Mouse (Mus musculus): Measurements from ENCODE around the gene Disp1.

The Disp1 gene

DNA sequence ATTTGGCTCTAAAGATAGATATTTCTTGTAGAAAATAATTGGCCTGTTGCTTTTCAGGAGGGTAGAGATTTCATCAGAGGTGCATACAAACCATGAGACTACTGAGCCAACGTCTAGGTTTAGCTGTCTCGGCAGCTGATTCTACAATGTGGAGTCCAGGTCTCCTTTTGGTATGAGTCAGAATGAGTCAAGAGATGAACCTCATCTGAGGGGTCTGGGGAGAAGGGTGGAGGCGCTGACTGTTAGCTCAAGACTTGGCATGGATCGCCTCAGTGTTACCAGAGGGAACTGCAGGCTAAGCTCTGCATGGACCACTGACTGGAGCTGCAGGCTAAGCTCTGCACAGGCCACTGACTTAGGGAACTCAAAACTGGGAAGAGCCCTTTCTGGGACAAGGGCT lies 138.9 kb downstream of the Disp1 start:
- DNase-seq: no peak

DNA sequence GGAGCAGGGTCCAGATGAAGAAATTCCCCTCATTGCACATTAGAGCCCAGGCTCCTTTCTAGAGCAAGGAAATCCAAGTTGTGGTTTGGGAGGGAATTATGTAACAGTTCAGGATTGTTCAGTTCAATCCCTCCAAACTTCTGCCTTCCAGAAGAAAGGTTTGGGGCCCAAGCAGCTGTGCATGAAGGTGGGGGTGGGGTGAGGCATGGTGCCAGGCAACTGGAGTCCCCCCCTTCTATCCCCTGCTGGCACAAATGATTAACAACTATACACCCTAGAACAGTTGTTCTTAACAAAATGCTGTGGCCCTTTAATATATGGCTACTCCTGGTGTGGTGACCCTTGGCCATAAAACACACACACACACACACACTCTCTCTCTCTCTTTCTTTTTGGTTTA lies 140.2 kb downstream of the Disp1 start:
- no peak for DNase-seq

DNA sequence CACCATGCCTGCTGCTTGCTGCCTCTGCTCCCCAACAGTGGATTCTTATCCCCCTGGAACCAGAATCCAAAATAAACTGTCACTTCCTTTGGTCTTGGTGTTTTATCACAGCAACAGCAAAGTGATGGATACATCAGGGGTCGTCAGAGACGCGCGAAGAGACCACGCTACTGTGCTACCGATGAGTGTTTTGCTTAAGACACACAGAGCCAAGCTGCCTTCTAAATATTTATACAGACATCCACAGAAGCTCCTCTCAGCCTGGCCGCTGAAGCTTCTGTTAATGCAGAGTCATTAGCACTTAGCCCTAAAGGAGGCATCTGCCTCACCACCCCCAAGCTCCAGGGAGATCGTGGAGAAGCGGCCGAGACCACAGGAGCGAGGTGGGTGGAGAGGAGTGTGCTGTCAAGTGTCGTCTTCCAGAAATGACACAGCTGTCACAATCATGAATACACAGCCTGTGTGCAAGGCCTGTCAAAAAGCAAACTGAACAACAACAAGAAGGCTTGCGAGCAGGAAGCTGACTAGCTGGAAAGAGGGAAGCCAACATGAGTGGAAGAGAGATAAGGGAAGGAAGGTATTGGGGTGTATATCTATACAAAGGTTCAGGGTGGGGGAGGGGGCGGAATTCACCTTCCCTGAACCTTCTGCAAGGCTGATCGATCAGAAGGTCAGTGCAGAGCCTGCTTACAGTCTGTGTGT lies 146.1 kb downstream of the Disp1 start:
- DNase-seq: no peak

DNA sequence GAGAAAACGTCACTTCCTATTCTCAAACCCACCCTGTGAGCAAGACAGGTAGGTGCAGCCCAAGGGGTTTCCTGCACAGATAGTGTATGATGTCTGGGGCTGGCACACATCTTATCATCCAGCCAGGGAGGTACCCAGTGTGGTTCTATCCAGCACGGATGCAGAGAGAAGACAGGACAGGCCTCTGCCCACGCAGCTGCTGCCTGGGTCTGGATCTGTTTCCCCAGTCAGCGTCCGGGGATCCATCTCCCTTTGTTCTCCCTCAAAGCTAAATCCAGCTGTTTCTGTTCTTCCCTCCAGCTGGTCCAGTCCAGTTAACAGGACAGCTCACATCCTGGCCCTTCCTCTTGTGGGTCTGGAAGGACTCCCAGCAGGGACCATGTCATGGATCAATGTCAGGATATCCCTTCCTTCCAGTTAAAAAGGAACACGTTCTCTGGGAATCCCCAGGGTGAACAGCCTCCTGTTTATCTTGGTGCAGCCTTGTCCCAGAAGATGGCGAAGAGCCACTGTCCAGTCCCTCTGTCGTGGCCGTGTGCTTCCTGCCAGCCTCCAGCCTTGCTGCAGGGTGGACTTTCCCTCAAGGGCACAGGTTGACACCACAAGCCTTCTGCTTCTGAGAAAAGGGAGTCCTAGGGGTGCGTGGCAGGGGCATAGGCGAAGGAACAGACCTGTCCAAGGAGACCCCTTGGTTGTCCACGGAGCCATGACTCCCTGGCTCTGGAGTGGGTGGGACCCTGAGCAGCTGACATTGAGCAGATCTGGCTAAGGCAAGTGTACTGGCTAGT lies 148.9 kb downstream of the Disp1 start:
- DNase-seq: no peak

DNA sequence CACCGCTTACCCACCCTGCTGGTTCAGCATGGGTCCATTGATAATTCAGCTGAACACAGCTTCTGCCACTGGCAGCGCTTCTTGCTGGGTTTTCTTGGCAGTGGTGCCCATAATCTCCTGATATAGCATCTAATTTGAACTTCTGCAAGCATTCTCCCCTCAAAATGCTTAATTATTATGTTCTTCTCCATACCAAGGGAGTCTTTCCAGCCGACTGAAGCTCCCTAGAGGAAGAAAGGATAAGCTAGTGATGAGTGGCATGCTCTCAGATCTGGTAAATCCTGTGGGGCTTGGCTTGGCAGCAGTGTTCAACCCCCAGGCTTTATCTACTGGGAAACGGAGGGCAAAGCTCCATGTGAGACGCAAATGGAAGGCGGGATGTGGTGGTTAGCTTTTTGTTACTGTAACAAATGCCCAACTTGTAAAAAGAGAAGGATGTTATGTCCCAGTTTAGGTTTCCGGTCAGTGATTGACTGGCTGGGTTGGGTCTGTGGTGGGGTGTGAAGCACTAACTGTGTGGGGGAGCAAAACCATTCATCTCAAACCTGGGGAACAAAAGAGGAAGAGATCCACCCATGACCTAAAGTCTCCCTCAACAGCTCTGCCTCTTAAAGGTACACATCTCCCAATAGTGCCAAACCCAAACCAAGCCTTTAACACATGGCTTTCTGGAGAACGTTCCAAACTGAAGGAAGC lies 151.2 kb downstream of the Disp1 start:
- no peak for DNase-seq

DNA sequence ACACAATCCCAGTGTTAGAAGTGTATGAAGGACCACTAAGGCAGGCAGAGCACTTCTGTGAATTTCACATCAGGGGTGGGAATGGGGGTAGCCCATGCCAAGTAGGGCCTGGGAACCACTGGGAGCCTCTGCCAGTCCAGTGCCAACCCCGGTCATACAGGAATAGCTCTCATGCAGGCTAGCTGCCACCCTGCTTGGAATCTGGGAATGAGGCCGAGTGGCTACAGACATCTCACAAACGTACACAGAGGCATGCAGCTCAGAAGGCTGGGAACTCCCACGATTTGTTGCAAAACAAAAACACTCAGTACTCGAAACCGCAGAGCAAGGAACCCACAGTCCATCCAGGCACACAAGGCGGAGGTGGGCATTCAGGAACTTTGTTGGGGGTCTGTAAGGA lies 153.5 kb downstream of the Disp1 start:
- no peak for DNase-seq

DNA sequence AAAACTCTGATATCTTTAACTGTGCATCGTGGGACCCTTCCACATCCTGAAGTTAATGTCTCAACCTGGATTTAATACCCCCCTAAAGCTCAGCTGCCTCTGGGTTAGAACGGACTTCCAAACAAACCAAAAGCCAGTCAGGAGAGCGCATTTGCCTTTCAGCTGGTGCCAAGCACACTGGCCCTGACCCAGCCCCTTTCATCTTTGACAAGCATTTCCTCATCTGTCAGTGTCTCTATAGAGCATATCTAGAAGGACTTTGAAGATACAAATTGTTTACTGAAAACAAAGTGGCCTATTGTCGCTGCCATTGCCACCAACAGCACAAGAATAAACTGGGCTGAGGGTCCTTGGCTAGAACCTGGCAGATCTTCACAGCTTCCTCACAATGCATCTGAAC lies 154.3 kb downstream of the Disp1 start:
- no peak for DNase-seq

DNA sequence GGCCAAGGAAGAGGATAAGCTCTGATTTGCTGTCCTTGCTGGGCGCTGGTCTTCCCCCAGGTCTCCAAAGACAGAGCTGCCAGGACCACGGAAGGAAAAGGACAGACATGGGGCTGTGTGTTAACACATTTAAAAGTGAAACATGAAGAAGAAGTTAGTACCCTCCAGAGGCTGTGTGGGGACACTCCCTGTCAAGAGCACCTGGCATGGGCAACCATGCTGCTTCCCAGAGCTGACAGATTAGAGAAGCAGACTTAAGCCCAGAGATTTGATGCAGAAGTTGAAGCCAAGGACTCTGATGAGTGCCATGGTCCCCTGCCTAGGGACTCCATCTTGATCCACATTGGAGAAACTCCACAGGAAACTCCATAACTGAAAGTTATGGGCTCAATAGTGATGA lies 160.7 kb downstream of the Disp1 start:
- no peak for DNase-seq

DNA sequence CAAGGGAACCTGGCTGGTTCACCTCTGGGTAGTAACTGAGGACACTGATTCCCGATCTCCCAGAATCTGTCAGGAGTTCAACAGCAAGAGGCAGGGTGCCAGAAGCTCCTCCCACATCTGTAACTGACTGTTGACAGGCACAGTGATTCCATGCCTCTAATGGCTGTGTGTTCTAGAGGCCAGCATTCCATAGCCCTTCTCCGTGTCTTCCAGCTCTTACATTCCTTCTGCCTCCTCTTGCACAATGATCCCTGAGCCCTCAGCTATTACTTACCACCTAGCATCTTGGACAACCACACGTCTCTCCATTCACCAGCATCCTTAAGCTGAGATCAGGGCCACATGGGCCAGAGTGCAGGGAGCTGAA lies 165.1 kb downstream of the Disp1 start:
- DNase-seq: no peak

DNA sequence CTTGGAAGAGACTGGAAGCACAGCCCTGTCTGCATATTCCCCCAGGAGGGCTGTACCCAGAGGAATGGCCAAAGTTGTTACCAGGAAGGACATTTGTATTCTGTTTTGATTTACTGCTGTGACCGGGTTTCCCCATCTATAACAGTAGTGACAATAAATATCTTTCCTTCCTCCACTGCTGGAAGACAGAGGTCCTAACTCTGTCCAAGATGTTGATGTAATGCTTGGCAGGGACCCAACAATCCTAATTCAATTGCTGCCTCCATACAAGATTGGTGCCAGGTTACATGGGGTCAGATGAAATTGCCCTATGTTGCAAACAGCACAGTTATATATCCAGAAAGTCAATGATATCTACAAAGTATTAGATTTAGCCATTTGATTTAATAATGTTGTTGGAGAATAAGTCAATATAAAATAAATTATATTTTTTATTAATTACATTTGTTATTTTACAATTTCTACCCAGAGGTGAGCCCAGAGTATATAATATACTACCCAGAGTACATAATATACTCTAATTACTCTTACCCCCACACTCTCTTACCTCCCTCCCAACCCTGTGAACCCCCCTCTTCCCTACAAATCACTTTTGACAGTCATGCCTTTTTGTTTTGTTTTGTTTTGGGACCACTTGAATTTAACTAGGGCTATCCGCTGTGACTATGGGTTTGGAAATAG lies 165.6 kb downstream of the Disp1 start:
- no peak for DNase-seq

DNA sequence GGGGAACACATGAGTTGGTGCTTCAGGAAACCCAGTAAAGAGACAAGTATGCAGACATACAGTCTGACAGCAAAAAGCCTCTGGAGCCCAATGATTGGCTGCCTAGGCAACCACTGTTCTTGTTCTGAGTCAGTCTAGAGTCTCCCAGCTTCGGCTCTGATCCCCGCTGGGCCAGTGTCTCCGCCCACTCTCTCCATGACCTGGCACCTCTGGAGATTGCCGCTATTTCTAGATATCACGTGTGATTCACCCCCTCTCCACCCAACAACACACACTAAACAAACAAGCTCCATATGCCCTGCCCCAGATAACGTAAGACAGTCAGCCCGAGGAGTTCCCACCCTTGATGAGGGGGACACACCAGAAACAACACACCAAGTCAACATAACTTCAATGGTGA lies 168.7 kb downstream of the Disp1 start:
- DNase-seq: no peak

DNA sequence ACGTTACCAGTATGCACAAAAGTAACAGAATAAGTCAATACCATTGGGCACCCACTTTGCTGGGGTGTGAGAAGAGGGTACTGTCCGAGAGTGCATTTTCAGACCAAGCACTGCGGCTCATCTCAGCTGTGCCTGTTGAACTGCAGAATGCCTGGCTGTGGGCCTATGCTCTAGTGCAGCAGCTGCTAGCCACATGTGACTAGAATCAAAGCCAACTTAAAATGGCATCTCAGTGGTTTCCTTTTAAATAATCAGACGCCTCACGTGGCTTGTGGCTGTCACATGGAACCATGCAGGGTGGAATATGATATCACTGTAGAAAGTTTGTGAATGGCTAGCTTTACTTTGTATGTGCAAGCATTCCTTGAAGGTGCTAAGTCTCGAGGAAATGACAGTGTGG lies 172.0 kb downstream of the Disp1 start:
- DNase-seq: no peak

DNA sequence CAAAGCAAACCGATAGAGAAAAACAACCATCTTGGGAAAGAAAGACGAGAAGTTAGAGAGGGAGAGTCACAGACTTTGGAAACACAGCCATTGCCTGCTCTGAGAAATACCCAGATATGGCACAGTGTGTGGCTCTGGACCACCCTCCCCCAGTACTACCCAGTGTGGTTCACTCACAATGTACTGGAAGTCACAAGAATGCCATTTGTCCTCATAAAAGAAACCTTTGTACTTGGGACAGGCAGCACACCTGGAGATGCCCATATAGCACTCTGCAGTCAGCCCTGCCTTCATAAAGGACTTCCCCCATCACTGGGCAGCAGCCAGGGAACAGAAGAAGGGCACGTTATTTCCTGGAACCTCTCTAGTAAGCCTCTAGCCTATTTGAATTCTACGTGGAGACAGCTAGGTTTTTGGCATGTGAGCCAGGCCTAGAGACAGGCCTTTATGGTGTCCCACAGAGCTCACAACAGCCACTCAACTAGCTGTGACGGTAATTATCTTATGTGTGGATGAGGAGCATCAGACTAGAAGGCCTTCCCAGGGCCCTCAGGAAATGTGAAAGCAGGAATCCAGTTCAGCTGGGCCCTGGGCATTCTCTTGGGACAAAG lies 173.3 kb downstream of the Disp1 start:
- no peak for DNase-seq

DNA sequence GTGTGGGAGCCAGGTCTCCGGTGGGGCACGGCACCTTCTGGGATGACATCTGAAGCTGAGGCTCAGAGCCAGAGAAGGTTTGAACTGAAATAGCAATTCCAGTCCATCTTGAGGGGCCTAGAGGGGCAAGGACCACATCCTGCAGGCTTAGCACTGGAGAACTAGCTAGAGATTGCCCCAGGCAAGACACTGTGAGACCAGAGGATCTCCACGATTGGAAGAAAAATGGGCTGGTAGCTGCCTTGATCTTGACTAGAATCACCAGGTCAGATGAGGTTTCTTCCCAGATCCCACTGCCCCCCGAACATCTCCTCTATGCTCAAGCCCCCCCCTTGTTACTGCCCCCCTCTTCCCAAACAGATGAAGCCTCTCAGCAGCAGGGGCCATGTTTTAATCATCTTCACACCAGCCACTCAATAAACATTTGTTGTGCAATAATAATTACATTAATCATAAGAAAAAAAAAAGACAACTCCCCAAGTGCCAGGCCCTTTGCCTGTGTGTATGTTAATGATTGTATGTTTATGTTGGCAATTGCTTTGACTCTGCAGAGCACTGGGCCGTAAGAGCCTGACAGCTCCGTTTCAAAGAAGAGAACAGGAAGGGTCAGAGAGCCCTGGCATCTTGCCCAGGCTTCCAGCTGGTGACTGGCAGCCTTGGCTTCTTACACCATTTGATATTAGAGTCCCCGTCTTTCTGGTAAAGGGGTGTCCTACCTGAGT lies 174.0 kb downstream of the Disp1 start:
- peak; percentile 15 to 40 for DNase-seq

DNA sequence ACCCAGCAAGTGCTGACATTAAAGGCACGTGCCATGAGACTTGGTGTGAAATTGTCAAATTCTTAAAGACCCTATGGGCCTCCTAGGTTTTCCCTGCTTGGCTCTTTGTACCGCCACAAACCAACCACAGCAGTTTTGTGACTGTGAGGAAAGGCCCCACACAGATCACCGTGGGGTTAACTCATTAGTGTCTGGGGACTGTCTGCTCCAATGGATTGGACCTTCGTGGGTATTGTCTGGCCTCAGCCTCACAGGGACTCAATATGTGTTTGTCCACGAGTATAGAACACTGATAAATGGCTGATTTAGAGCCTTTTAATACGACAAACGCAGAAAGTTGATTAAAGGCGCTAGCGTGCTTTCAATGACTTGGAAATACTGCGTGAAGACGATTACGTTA lies 175.2 kb downstream of the Disp1 start:
- DNase-seq: no peak

DNA sequence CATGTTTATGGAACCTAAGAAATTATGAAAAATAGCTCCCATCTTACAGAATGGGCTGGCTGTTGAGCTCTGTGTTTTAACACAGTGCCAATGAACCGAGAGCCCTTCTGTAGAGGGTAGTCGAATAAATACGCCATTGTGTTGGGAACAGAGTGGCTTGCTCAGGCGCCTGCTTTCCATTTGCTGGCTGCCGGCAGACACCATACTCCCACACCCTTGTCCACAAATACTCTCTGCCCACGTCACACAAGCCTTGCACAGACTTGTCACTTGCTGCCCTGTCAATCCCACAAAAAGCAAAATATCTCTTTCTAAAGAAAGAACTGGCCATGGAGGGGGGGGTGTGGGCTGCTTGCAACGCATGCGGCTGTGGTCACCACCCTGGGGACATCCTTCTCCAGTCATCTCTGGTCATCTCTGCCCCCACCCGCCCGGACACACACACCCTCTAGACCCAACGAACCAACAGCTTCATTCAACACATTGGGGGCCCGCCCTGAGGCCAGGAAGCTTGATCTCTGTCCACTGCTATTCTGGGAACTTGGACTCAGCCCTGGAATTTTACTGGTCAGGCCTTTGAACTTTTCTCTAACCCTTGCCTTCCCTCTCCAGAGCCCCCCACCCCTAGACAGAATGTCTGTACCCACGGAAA lies 178.0 kb downstream of the Disp1 start:
- no peak for DNase-seq

DNA sequence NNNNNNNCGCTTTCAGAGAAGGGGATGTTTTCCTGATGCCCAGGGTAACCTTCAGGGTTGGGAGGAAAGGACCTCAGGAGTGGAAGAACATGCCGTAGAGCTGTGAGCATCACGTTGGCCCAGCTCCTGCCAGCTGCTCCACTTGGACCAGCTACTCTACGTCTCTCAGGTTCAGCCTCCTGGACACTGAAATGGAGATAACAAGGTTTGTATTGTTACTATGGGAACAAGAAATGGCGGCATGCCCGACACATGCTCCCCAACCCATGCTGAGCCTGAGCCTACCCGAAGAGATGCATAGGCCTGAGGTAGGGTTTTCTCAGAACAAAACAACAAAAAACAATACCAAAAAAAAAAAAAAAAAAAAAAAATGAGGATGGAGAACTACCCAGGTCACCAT lies 179.6 kb downstream of the Disp1 start:
- peak in 1 of 2 experiments; percentile 25 for DNase-seq

DNA sequence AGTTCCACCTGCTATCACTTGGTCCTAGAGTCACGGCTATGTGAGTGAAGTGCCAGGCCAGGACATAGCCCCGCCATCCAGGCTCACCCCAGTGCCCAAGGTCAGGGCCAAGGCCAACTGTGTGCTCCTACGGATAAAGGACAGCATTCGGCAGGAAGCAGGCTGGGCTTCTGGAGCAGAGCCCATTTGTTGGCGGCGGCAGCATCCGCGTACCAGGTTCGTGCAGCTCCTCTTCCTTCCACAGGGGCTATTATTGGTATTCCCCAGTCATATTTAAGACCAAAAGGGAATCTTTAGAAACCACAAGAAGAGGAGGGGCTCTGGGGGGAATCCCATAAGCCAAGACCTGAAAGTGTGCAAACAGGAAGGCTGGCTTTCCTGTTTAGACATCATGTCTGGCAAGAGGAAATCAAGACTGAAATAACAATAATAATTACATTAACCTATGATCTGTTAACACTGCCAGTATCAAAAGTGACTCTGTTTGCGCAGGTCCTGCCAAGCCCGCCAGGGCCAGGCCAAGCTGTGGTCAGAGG lies 180.4 kb downstream of the Disp1 start:
- peak; percentile 11 to 34 for DNase-seq

DNA sequence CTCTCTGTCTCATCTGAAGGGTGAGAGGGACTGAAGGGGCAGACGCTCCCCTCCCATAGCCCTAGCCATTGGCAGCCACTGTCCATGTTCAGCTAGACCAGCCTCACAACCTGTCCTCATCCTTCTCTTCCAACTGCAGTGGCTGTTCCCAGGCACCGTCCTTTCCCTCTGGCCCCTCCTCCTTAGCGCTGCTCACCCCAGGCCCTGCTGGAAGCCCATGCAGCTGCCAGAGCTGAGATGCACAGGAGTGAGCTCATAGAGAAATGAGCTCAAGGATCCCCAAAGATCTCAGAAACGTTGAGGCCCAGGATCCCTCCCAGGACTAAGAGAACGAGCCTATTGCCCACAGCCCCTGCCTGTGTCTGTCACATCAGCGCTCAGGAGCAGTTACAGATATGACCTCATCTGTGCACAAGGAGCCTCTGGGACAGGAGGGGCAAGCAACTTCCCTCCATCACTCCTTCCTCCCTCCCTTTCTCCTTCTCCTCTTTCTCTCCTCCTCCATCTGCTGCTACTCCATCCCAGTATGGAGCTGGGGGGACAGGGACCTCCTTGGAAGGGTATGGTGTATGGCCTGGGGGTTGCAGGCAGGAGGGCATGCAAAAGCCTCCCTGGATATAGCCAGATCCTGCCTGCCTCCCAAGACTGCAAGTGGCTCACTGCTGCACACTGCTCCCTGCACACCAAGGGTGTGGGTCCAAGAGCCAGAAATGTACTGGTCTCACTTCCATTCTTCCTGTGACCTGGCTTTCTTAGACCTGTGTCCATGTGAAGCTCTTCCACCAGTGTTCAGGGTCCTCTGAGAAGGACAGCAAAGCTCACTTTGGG lies 181.2 kb downstream of the Disp1 start:
- no peak for DNase-seq

DNA sequence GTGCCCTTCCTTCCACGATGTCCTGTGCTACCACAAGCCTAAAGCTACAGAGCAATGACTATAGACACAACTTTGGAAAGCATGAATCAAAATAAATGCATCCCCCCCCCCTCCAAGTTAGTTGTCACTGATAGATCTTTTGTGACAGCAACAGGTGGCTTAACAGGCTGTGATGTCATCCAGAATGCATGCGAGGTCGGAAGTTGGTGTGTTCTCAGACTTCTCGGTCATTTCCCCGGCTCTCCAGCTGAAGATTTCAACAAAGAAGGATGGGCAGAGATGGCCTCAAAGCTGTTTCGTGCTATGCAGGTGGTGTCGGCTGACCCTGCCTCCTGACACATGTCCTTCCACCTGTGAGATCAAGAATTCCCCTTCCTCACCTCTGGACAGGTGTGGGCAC lies 181.9 kb downstream of the Disp1 start:
- DNase-seq: no peak
